Mouse (Mus musculus): ENCODE measurements around the gene Epo. TPM values are rescaled to one million over a fixed set of nuclear protein-coding genes. Genes with fewer than 3 reads are reported as not detected.

The Epo gene
- polyA plus RNA-seq, 1 experiment from 2014 or later: not detected

DNA sequence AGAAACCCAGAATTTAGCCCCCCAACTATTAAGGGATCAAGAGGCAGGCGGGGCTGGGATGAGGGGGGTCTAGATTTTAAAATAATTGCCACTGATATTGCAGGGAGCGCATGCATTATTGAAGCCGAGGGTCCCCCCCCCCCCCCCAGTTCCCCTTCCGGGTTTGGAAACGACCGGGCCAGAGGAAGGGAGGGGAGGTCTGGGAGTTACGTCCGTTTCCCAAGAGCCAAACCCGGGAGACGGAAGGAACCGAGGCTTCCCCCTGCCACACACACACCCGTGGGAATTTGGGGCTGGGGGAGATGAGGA lies 280 bp downstream of the Epo start:
- Histone ChIP-seq H3K27me3 (replicated peaks; ENCODE audit: control insufficient read depth, insufficient read depth, low read length) (no peaks in the 10 kb centered on the region), H3K4me2 (ENCODE audit: low read length) (peak overlapping the region; percentile 68), H3K9me3 (replicated peaks; ENCODE audit: control insufficient read depth, low read length) (no peaks in the 10 kb centered on the region), H3K27ac (ENCODE audit: low read depth, low read length) (peak overlapping the region; percentile 98), H3K36me3 (ENCODE audit: control insufficient read depth, insufficient read depth, low read length) (peaks cover 25% of the 10 kb centered on the region), H3K4me1 (ENCODE audit: control insufficient read depth, insufficient read depth, low read length) (peaks cover 10% of the 10 kb centered on the region), H3K9ac (ENCODE audit: low read length) (peak overlapping the region; percentile 98), H3K4me3 (ENCODE audit: low read depth, low read length) (peak overlapping the region; percentile 95)
- WGBS: 1% methylated on average over 10 of the region's 12 CpGs
- ATAC-seq: peak; percentile 30; the same call in 1 of the 2 replicates
- no peak for DNase-seq (ENCODE audit: low spot score)

DNA sequence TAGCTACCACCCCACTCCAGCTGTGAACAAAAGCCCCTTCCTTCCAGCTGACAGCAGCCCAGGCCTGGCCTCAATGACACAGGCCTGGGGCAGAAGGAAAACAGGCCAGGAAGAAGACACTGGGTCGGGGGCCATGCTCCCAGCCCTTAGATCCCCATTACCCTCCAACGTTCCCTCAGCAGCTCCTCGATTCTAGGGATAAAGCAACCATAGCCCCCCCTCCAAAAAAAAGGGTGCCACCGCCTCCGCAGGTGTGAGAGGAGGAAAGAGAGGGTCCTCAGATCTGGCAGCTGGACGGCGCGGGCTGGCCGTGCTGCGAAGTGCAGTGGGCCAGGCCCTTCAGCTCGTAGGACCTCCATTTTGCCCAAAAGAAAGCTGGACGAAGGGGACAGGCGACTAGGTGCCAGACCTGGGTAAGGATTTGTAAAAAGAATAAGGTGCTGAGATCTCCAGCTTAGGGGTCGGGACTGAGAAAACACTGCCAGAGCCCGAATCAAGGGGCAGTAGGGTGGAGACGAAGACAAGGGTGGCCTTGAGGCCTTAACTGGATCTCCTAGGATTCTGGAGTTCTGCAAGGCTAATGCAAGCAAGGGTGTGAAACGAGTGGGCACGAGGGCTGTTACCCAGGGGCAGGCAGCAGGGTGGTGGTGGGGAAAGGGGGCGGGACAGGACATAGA lies 773 bp downstream of the Epo start:
- Histone ChIP-seq H3K4me3 (ENCODE audit: low read depth, low read length) (peak overlapping the region; percentile 95), H3K36me3 (ENCODE audit: control insufficient read depth, insufficient read depth, low read length) (peaks cover 30% of the 10 kb centered on the region), H3K27me3 (replicated peaks; ENCODE audit: control insufficient read depth, insufficient read depth, low read length) (no peaks in the 10 kb centered on the region), H3K27ac (ENCODE audit: low read depth, low read length) (peak overlapping the region; percentile 98), H3K9me3 (replicated peaks; ENCODE audit: control insufficient read depth, low read length) (no peaks in the 10 kb centered on the region), H3K4me1 (ENCODE audit: control insufficient read depth, insufficient read depth, low read length) (peaks cover 10% of the 10 kb centered on the region), H3K4me2 (ENCODE audit: low read length) (peak overlapping the region; percentile 68), H3K9ac (ENCODE audit: low read length) (peak overlapping the region; percentile 98)
- DNase-seq (ENCODE audit: low spot score) (no peak), ATAC-seq (peak; percentile 5; the same call in 1 of the 2 replicates)
- WGBS: under 1% methylated on average over 19 of the region's 19 CpGs

DNA sequence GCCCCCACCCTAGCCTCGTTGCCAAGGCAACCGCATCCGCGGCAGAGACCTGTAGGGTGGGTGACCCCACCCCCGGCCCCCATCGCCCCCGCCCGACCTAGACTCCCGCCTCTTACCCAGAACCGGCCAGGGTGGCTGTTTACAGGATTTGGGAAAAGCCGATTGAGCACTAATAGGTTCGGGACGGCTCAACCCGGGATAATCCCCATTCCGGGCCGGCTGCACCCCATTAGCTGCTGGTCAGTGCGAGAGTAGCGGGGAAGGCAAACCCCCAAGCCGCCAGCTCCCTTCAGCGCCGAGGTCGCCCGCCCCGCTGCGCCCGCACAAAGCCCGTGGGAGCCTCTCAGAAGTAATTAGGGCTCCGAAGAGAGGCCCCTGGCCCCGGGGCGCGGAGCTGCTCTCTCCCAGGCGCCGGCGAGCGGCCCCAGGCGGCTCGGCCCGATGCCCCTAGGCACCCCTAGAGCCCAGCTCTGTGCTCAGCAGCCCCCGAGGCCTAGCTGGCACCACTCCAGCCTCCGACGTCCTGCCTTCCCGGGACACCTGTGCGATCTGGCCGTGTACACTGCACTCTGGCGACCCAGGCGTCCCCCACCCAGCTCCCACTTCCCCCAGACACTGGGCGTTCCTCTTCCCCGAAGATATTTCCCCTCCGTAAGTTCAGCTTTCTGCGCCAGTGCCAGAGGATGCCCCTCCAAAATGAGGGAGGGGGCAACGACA lies 1.5 kb downstream of the Epo start:
- peaks cover 36% of the 10 kb centered on the region for H3K36me3 ChIP-seq (ENCODE audit: control insufficient read depth, insufficient read depth, low read length)
- peaks cover 10% of the 10 kb centered on the region for H3K4me1 ChIP-seq (ENCODE audit: control insufficient read depth, insufficient read depth, low read length)
- ATAC-seq (peak; percentile 8), DNase-seq (ENCODE audit: low spot score) (peak; percentile 59)
- no peaks in the 10 kb centered on the region for H3K27me3 ChIP-seq (replicated peaks; ENCODE audit: control insufficient read depth, insufficient read depth, low read length)
- H3K9ac ChIP-seq (ENCODE audit: low read length): peak overlapping the region; percentile 98
- peak overlapping the region; percentile 68 for H3K4me2 ChIP-seq (ENCODE audit: low read length)
- peak overlapping the region; percentile 98 for H3K27ac ChIP-seq (ENCODE audit: low read depth, low read length)
- under 1% methylated on average over 45 of the region's 51 CpGs for WGBS
- H3K9me3 ChIP-seq (replicated peaks; ENCODE audit: control insufficient read depth, low read length): no peaks in the 10 kb centered on the region
- H3K4me3 ChIP-seq (ENCODE audit: low read depth, low read length): peak overlapping the region; percentile 95

DNA sequence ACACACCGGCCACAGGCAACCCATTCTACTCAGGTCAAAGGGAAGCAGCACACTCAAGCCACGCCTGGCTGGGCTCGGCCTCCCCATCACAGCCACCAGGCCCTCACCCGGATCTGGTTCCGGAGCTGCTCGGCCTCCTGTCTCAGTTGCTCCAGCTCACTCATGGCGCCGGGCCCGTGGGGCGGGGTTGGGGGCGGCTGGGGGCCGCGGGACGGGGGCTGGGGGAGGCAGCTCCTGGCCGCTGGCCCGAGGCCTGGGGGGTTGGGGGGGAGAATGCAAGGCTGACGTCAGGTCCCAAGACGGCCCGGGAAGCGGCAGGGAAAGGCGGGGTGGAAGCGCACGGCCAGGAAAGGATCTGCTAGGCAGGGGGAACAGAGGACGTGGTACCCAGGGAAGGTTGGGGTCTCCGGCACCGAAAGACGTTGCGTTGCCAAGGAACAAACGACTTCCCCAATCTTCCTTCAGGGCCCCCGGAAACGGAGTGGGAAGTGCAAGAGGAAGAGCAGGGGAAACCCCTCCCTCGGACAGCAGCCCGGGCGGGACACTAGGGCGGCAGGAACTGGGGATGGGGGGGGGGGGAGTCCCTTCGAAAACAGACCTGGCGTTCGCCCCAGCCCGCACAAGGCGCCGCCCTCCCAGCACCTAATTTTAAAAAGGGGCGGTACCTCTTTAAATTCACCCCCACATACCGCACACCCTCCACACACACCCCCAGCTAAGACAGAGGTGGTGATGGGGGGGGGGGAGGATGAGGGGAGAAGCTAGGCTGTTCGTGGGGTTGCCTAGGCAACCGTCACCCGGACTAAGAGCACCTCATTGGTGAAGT lies 2.2 kb downstream of the Epo start:
- Histone ChIP-seq H3K4me2 (ENCODE audit: low read length) (peak overlapping the region; percentile 68), H3K9me3 (replicated peaks; ENCODE audit: control insufficient read depth, low read length) (no peaks in the 10 kb centered on the region), H3K4me3 (ENCODE audit: low read depth, low read length) (peak overlapping the region; percentile 95), H3K36me3 (ENCODE audit: control insufficient read depth, insufficient read depth, low read length) (peaks cover 42% of the 10 kb centered on the region), H3K4me1 (ENCODE audit: control insufficient read depth, insufficient read depth, low read length) (peaks cover 10% of the 10 kb centered on the region), H3K9ac (ENCODE audit: low read length) (peak overlapping the region; percentile 98), H3K27me3 (replicated peaks; ENCODE audit: control insufficient read depth, insufficient read depth, low read length) (no peaks in the 10 kb centered on the region), H3K27ac (ENCODE audit: low read depth, low read length) (peak overlapping the region; percentile 98)
- DNase-seq (ENCODE audit: low spot score): peak; percentile 96
- peak; percentile 64 for ATAC-seq
- under 1% methylated on average over 44 of the region's 46 CpGs for WGBS

DNA sequence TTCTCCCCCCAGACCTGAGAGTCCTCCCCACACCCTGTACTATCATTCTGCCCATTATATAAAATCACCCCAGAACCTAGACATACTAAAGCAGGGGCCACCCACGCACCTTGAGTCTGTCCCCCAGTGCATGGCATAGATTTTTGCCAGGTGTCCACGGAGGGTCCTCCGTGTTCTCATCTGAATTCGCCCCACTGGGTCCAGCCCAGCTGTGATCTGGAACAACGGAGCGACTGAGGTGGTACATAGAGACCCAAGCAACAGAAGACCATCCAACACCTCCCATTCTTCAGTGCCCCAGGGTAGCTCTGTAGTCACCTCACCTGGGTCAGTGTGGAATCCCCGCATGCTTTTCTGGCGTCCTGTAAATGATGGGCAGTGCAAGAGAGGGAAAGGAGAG lies 3.0 kb downstream of the Epo start:
- Histone ChIP-seq H3K36me3 (ENCODE audit: control insufficient read depth, insufficient read depth, low read length) (peaks cover 49% of the 10 kb centered on the region), H3K9me3 (replicated peaks; ENCODE audit: control insufficient read depth, low read length) (no peaks in the 10 kb centered on the region), H3K4me2 (ENCODE audit: low read length) (peak overlapping the region; percentile 68), H3K4me3 (ENCODE audit: low read depth, low read length) (peak overlapping the region; percentile 95), H3K27ac (ENCODE audit: low read depth, low read length) (peak overlapping the region; percentile 98), H3K9ac (ENCODE audit: low read length) (peak overlapping the region; percentile 98), H3K27me3 (replicated peaks; ENCODE audit: control insufficient read depth, insufficient read depth, low read length) (no peaks in the 10 kb centered on the region), H3K4me1 (ENCODE audit: control insufficient read depth, insufficient read depth, low read length) (peaks cover 10% of the 10 kb centered on the region)
- no peak for DNase-seq (ENCODE audit: low spot score)
- 63% methylated on average over 8 of the region's 8 CpGs for WGBS
- ATAC-seq: no peak

DNA sequence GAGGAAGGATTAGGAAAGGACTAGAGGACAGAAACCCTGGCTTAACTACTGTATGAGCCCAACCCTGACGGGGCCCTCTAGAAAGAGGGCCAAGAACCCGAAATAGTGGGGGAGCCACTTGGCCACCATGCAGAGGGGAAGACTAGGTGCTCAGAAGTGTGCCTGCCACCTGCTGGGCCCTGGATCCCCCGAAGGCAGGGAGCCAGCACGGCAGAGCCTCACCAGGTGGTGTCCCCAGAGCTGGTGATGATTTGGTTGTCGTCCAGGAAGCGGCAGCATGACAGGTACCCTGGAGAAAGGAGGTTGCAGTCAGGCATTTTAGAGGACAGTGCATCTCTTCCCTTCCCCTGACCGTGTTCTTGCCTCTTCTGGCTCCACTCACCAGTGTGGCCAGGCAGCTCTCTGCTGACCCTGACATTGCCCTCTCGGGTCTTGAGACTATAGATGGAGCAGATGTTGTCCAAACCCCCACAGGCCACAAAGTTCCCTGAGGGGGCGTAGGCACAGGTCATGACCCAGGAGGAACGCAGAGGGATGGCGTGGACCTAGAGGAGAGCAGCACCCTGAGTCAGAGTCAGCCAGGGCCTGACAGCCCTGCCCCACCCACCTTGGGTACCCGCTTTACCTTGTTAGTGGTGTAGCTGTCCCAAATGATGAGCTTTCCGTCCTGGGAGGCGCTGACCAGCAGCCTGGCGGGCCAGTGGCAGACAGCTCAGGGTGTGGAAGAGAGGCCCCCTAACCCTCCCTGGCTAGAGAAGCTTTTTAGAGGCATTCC lies 3.6 kb downstream of the Epo start:
- DNase-seq (ENCODE audit: low spot score): no peak
- peaks cover 56% of the 10 kb centered on the region for H3K36me3 ChIP-seq (ENCODE audit: control insufficient read depth, insufficient read depth, low read length)
- H3K4me3 ChIP-seq (ENCODE audit: low read depth, low read length): peak overlapping the region; percentile 95
- peak overlapping the region; percentile 27; the same call in 1 of the 2 replicates for H3K27ac ChIP-seq (ENCODE audit: low read depth, low read length)
- H3K27me3 ChIP-seq (replicated peaks; ENCODE audit: control insufficient read depth, insufficient read depth, low read length): no peaks in the 10 kb centered on the region
- WGBS: 83% methylated on average over 15 of the region's 15 CpGs
- peaks cover 10% of the 10 kb centered on the region for H3K4me1 ChIP-seq (ENCODE audit: control insufficient read depth, insufficient read depth, low read length)
- no peak for ATAC-seq
- peak overlapping the region; percentile 68 for H3K4me2 ChIP-seq (ENCODE audit: low read length)
- no peaks in the 10 kb centered on the region for H3K9me3 ChIP-seq (replicated peaks; ENCODE audit: control insufficient read depth, low read length)
- H3K9ac ChIP-seq (ENCODE audit: low read length): peak overlapping the region; percentile 98

DNA sequence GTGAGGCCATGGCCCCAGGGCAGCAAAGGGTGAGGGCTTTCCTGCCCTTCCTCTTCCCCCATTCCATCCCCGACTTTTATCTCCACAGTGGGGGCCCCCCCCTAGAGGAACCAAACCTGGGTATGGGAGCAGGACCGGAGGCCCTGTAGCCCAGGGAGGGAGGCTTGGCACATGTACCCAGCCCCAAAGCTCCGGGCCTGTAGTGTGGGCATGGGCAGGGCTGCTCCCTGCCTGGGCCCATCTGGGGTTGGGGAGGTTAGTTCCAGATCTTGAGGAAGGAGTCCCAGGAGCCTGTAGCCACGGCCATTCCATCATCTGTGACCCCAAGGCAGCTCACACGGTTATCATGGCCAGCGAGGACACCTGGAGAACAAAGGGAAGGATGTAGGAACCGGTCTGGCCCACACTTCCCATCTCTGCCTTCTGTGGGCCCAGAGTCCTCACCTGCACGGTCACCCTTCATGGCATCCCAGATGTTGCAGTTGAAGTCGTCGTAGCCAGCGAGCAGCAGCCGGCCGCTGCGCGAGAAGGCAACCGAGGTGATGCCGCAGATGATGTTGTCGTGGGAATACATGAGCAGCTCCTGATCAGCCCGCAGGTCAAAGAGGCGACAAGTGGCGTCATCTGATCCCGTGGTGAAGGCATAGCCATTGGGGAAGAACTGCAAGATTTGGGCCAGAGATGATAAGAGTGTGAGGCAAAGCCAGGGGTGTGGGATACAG lies 4.6 kb downstream of the Epo start:
- Histone ChIP-seq H3K9me3 (replicated peaks; ENCODE audit: control insufficient read depth, low read length) (no peaks in the 10 kb centered on the region), H3K4me1 (ENCODE audit: control insufficient read depth, insufficient read depth, low read length) (peaks cover 7% of the 10 kb centered on the region; the same call in 1 of the 2 replicates), H3K36me3 (ENCODE audit: control insufficient read depth, insufficient read depth, low read length) (peaks cover 66% of the 10 kb centered on the region), H3K27ac (ENCODE audit: low read depth, low read length) (no peak overlapping the region), H3K4me3 (ENCODE audit: low read depth, low read length) (no peak overlapping the region), H3K4me2 (ENCODE audit: low read length) (no peak overlapping the region), H3K9ac (ENCODE audit: low read length) (no peak overlapping the region), H3K27me3 (replicated peaks; ENCODE audit: control insufficient read depth, insufficient read depth, low read length) (no peaks in the 10 kb centered on the region)
- no peak for DNase-seq (ENCODE audit: low spot score)
- WGBS: 85% methylated on average over 22 of the region's 22 CpGs
- ATAC-seq: no peak

DNA sequence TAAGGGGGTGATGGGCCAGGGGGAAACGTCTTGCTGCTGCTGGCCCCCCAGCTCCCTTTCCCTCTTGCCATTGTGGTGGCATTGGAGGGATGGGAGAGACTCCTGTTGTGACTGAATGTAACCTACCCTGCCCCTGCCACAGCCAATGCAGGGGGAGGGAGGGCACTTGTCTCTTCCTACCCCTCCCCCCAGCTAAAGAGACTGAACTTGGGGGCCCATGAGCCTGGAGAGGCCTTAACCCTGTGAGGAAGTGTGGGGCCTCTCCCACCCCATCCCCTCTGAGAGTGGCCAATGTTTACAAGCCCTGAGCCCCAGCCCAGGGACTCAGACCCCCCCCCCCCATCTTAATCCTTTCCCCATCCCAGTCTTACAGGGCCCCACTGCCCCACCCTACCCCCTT lies 5.6 kb downstream of the Epo start:
- WGBS: 40% methylated on average over 1 of the region's 1 CpGs
- peaks cover 76% of the 10 kb centered on the region for H3K36me3 ChIP-seq (ENCODE audit: control insufficient read depth, insufficient read depth, low read length)
- no peak overlapping the region for H3K4me3 ChIP-seq (ENCODE audit: low read depth, low read length)
- ATAC-seq (no peak), DNase-seq (ENCODE audit: low spot score) (no peak)
- no peaks in the 10 kb centered on the region for H3K9me3 ChIP-seq (replicated peaks; ENCODE audit: control insufficient read depth, low read length)
- H3K9ac ChIP-seq (ENCODE audit: low read length): no peak overlapping the region
- peak overlapping the region; percentile 44; the same call in 1 of the 2 replicates for H3K27ac ChIP-seq (ENCODE audit: low read depth, low read length)
- H3K27me3 ChIP-seq (replicated peaks; ENCODE audit: control insufficient read depth, insufficient read depth, low read length): no peaks in the 10 kb centered on the region
- H3K4me1 ChIP-seq (ENCODE audit: control insufficient read depth, insufficient read depth, low read length): peaks cover 7% of the 10 kb centered on the region; the same call in 1 of the 2 replicates
- no peak overlapping the region for H3K4me2 ChIP-seq (ENCODE audit: low read length)
